Mouse (Mus musculus) forebrain, embryonic 12.5 days (tissue): ENCODE results near the gene Plppr3. TPM values are rescaled to one million over a fixed set of nuclear protein-coding genes. Genes with fewer than 3 reads are reported as not detected.
A peak's percentile ranks its signal among the peaks of the same experiment; 100 is the strongest.

Source experiments
- ATAC-seq: fragments of 200-750 bp; cut with Nextera tagmentation; 2 replicates; pipeline ENCODE4 v1.8.0; 2017; ENCODE audit warnings: moderate TSS enrichment; ENCODE audit not compliant: low FRiP score
- H3K27ac ChIP-seq: fragments of 300-500 bp; sonication (generic); 2 replicates; pipeline ENCODE4 v1.5.1; 2016; ENCODE audit warnings: mild to moderate bottlenecking
- H3K27me3 ChIP-seq: fragments of 300-500 bp; sonication (generic); 2 replicates; pipeline ENCODE4 v1.6.1; 2016; ENCODE audit warnings: mild to moderate bottlenecking
- H3K36me3 ChIP-seq: fragments of 300-500 bp; sonication (generic); replicated peaks from 2 replicates; pipeline ENCODE4 v1.6.1; 2016; ENCODE audit warnings: mild to moderate bottlenecking
- H3K4me1 ChIP-seq: fragments of 300-500 bp; sonication (generic); 2 replicates; pipeline ENCODE4 v1.6.1; 2016
- H3K4me2 ChIP-seq: fragments of 300-500 bp; sonication (generic); 2 replicates; pipeline ENCODE4 v1.6.1; 2016; ENCODE audit warnings: mild to moderate bottlenecking, moderate library complexity
- H3K4me3 ChIP-seq: fragments of 300-500 bp; sonication (generic); replicated peaks from 2 replicates; pipeline ENCODE4 v1.5.1; 2016; ENCODE audit warnings: mild to moderate bottlenecking
- H3K9ac ChIP-seq: fragments of 300-500 bp; sonication (generic); 2 replicates; pipeline ENCODE4 v1.6.1; 2016; ENCODE audit warnings: mild to moderate bottlenecking
- H3K9me3 ChIP-seq: fragments of 300-500 bp; sonication (generic); 2 replicates; pipeline ENCODE4 v1.6.1; 2016
- WGBS: fragments of 180-500 bp; shearing (Covaris S2); methylation state at CpG from one replicate; pipeline ENCODE4 v1.1.7; 2016; 5-methylcytosine and 5-hydroxymethylcytosine counted together
- polyA plus RNA-seq: library from polyadenylated mRNA; unstranded; fragments of >200 nt; fragmentation: Nextera tagmentation; extraction: Ambion mirVana; gene quantifications from 2 replicates; pipeline ENCODE4 v1.2.1, GENCODE M21; 2016

Gene Plppr3
- polyA plus RNA-seq, 1 experiment from 2014 or later, result 223 TPM

- no peak for ATAC-seq
- H3K36me3 ChIP-seq, result peaks cover 100% of the 10 kb centered on the region
- H3K4me2 ChIP-seq, result no peak overlapping the region
- H3K27ac ChIP-seq, result no peak overlapping the region
- no peaks in the 10 kb centered on the region for H3K9me3 ChIP-seq
- peaks cover 38% of the 10 kb centered on the region for H3K4me1 ChIP-seq
- H3K27me3 ChIP-seq, result no peaks in the 10 kb centered on the region
- H3K9ac ChIP-seq, result no peak overlapping the region
- WGBS, result 83% methylated on average over 25 of the region's 25 CpGs
- no peak overlapping the region for H3K4me3 ChIP-seq
These were observed 13.0 kb downstream of the Plppr3 start for GRCm38 (mm10) chr10:79861230-79862048.

GRCm38 (mm10) chr10:79860079-79860911, 14.1 kb downstream of the Plppr3 start:
- H3K9me3 ChIP-seq, result no peaks in the 10 kb centered on the region
- no peak overlapping the region for H3K9ac ChIP-seq
- peaks cover 47% of the 10 kb centered on the region for H3K4me1 ChIP-seq
- ATAC-seq, result no peak
- no peaks in the 10 kb centered on the region for H3K27me3 ChIP-seq
- no peak overlapping the region for H3K4me3 ChIP-seq
- H3K36me3 ChIP-seq, result peaks cover 91% of the 10 kb centered on the region
- H3K27ac ChIP-seq, result no peak overlapping the region
- H3K4me2 ChIP-seq, result no peak overlapping the region
- 94% methylated on average over 26 of the region's 26 CpGs for WGBS

- H3K9ac ChIP-seq, result no peak overlapping the region
- no peak overlapping the region; the same call in 1 of the 2 replicates for H3K4me3 ChIP-seq
- no peak overlapping the region for H3K27ac ChIP-seq
- ATAC-seq, result no peak
- H3K4me1 ChIP-seq, result peaks cover 40% of the 10 kb centered on the region
- H3K4me2 ChIP-seq, result no peak overlapping the region
- 89% methylated on average over 11 of the region's 11 CpGs for WGBS
- peaks cover 79% of the 10 kb centered on the region for H3K36me3 ChIP-seq
- H3K27me3 ChIP-seq, result no peaks in the 10 kb centered on the region
- no peaks in the 10 kb centered on the region for H3K9me3 ChIP-seq
These were observed 15.3 kb downstream of the Plppr3 start for GRCm38 (mm10) chr10:79859116-79859515.

- H3K9ac ChIP-seq, result peak overlapping the region; percentile 12
These were observed 15.9 kb downstream of the Plppr3 start for GRCm38 (mm10) chr10:79858416-79859074.

GRCm38 (mm10) chr10:79857894-79858293, 16.5 kb downstream of the Plppr3 start:
- WGBS, result 94% methylated on average over 2 of the region's 2 CpGs
- peaks cover 67% of the 10 kb centered on the region for H3K36me3 ChIP-seq
- ATAC-seq, result no peak
- H3K27ac ChIP-seq, result peak overlapping the region; percentile 57
- peaks cover 46% of the 10 kb centered on the region for H3K4me1 ChIP-seq
- H3K4me3 ChIP-seq, result peak overlapping the region; percentile 99
- H3K9ac ChIP-seq, result peak overlapping the region; percentile 99; the same call in 1 of the 2 replicates
- peak overlapping the region; percentile 97 for H3K4me2 ChIP-seq
- no peaks in the 10 kb centered on the region for H3K9me3 ChIP-seq
- H3K27me3 ChIP-seq, result no peaks in the 10 kb centered on the region

More at GRCm38 (mm10) chr10:79858416-79859074, 15.9 kb downstream of the Plppr3 start:
- ATAC-seq, result no peak
- Histone ChIP-seq H3K27me3 (no peaks in the 10 kb centered on the region), H3K4me1 (peaks cover 40% of the 10 kb centered on the region), H3K4me2 (peak overlapping the region; percentile 97), H3K9me3 (no peaks in the 10 kb centered on the region), H3K4me3 (peak overlapping the region; percentile 99), H3K36me3 (peaks cover 74% of the 10 kb centered on the region), H3K27ac (peak overlapping the region; percentile 57)
- WGBS, result 62% methylated on average over 17 of the region's 17 CpGs

GRCm38 (mm10) chr10:79857452-79857811, 17.0 kb downstream of the Plppr3 start:
- no peak for ATAC-seq
- Histone ChIP-seq H3K9ac (peak overlapping the region; percentile 99), H3K27me3 (no peaks in the 10 kb centered on the region), H3K9me3 (no peaks in the 10 kb centered on the region), H3K27ac (peak overlapping the region; percentile 57), H3K4me1 (peaks cover 50% of the 10 kb centered on the region), H3K4me2 (peak overlapping the region; percentile 97), H3K36me3 (peaks cover 63% of the 10 kb centered on the region), H3K4me3 (peak overlapping the region; percentile 99)
- WGBS, result 42% methylated on average over 4 of the region's 4 CpGs

- Histone ChIP-seq H3K4me2 (peak overlapping the region; percentile 97), H3K4me1 (peaks cover 56% of the 10 kb centered on the region), H3K9me3 (no peaks in the 10 kb centered on the region), H3K4me3 (peak overlapping the region; percentile 99), H3K27ac (peak overlapping the region; percentile 57), H3K9ac (peak overlapping the region; percentile 99), H3K27me3 (no peaks in the 10 kb centered on the region), H3K36me3 (peaks cover 57% of the 10 kb centered on the region)
- ATAC-seq, result no peak
- 61% methylated on average over 7 of the region's 7 CpGs for WGBS
These were observed 17.6 kb downstream of the Plppr3 start for GRCm38 (mm10) chr10:79856704-79857451.

GRCm38 (mm10) chr10:79856280-79856679, 18.2 kb downstream of the Plppr3 start:
- ATAC-seq, result no peak
- Histone ChIP-seq H3K9me3 (no peaks in the 10 kb centered on the region), H3K27ac (peak overlapping the region; percentile 100; the same call in 1 of the 2 replicates), H3K4me3 (peak overlapping the region; percentile 99), H3K36me3 (peaks cover 51% of the 10 kb centered on the region), H3K9ac (peak overlapping the region; percentile 99), H3K4me1 (peaks cover 62% of the 10 kb centered on the region), H3K4me2 (peak overlapping the region; percentile 97), H3K27me3 (no peaks in the 10 kb centered on the region)
- 41% methylated on average over 6 of the region's 6 CpGs for WGBS

- Histone ChIP-seq H3K36me3 (peaks cover 45% of the 10 kb centered on the region), H3K4me1 (peaks cover 61% of the 10 kb centered on the region), H3K4me3 (peak overlapping the region; percentile 99), H3K9me3 (no peaks in the 10 kb centered on the region), H3K4me2 (peak overlapping the region; percentile 97), H3K27ac (peak overlapping the region; percentile 100), H3K9ac (peak overlapping the region; percentile 99), H3K27me3 (no peaks in the 10 kb centered on the region)
- 7% methylated on average over 10 of the region's 10 CpGs for WGBS
- no peak for ATAC-seq
These were observed 18.8 kb downstream of the Plppr3 start for GRCm38 (mm10) chr10:79855558-79856184.

GRCm38 (mm10) chr10:79854801-79855541, 19.5 kb downstream of the Plppr3 start:
- H3K27me3 ChIP-seq, result no peaks in the 10 kb centered on the region
- peak overlapping the region; percentile 100 for H3K27ac ChIP-seq
- WGBS, result under 1% methylated on average over 83 of the region's 83 CpGs
- ATAC-seq, result peak; percentile 43
- H3K4me2 ChIP-seq, result peak overlapping the region; percentile 97
- H3K9me3 ChIP-seq, result no peaks in the 10 kb centered on the region
- H3K9ac ChIP-seq, result peak overlapping the region; percentile 99
- H3K4me1 ChIP-seq, result peaks cover 59% of the 10 kb centered on the region
- peak overlapping the region; percentile 99 for H3K4me3 ChIP-seq
- H3K36me3 ChIP-seq, result peaks cover 38% of the 10 kb centered on the region
